Mouse (Mus musculus) adrenal gland (tissue): ENCODE results near the gene Agt.

Source experiments
- intact Hi-C: fragments of 180-260 bp; cut with DNase I; formaldehyde crosslinking; loops from one replicate; pipeline ENCODE4 v1.15.1; 2025

The Agt gene

DNA sequence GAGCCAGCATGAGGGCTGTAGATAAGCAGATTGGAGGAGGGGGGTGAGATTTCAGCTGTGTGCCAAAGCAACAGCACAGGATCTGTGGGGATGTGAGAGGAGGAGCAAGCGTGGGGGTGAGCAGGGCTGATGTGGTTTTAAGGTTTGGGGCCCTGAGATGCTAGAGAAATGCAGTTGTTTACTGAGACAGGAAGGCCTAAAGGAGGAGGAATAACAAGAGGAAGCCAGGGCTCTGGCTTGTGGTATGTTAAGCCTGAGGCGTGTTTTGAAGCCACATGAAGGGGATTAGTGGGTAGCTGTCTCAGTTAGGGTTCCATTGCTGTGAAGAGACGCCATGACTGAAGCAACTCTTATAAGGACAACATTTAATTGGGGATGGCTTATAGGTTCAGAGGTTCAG is 60.4 kb downstream of the Agt start:
- intact Hi-C loops: no loop called here

DNA sequence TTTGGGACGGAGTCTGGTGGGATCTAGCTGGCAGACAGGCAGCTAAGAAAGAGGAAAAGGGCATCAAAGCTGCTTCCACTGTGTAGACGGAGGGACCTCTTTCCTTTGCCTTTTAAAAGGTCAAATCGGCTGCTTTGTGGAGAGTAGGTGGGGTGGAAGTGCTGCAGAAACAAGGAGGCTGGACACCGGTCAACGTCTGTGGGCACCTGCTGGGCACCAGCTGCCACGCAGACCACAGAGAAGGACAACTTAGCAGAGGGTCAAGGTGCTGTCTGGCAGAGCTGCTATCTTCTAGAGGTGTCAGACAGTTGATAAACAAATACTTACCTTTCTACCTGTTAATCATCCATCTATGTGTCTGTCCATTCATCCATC is 61.2 kb downstream of the Agt start:
- intact Hi-C loops: no loop called here

DNA sequence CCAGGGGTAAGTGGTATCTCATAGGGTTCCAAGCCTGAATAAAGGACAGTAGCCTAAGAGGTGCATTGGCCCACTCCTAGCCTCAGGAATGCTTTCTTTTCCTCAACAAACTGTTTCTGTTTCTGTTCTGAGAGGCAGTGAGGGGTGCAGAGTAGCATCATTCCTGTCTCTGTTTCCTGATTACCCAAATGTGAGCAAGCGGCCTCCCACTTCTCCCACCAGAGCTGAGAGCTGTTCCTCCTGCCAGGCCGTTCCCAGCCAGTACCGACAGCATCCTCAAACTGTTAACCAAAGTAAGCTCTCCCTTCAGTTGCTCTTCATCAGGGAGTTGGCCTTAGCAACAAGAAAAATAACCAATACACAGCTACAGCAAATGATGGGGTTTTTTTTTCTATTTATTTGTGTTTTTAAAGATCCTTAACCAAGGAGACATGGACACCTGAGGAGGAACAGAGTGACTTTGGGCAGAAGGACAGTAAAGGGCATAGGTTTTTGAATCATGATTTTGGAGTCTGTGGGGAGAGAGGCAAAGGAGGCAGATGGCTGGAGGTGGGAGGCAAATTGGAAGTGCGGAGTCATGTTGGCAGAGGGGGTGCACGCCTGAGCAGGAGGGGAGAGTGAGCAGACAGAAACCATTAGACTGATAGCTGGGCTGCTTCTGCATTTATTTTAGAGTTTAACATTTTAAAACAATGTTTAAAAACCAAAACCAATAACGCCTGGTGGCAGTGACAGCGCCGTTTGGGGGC is 61.8 kb downstream of the Agt start:
- intact Hi-C loops: no loop called here
